Mouse (Mus musculus) lung, embryonic 16.5 days (tissue): Measurements from ENCODE around the gene Hist3h2ba. TPM values are rescaled to one million over a fixed set of nuclear protein-coding genes. Genes with fewer than 3 reads are reported as not detected.

ENCODE experiments used
- microRNA-seq: library from miRNA; unstranded; fragments of <30 nt; microRNA quantifications from one replicate; pipeline ENCODE4, GENCODE M21; 2016
- polyA plus RNA-seq: library from polyadenylated mRNA; unstranded; fragments of >200 nt; fragmentation: Nextera tagmentation; extraction: Ambion mirVana; gene quantifications from 2 replicates; pipeline ENCODE4 v1.2.1, GENCODE M21; 2015

The Hist3h2ba gene
- polyA plus RNA-seq, 1 experiment from 2014 or later: 28.3 TPM

Small RNA genes within 50 kb of the gene (microRNA-seq; reads per million reads assigned to microRNA genes)
- not detected for gene Gm44313

Other genes starting within 250 kb of the Hist3h2ba start
- not detected in 2 replicates for gene Olfr319, start 249.8 kb upstream of the Hist3h2ba start, polyA plus RNA-seq
- not detected in 2 replicates for gene Olfr318, start 224.9 kb upstream of the Hist3h2ba start, polyA plus RNA-seq
- not detected in 2 replicates for gene Olfr317, start 209.7 kb upstream of the Hist3h2ba start, polyA plus RNA-seq
- not detected in 2 replicates for gene Olfr316, start 196.2 kb upstream of the Hist3h2ba start, polyA plus RNA-seq
- gene Olfr315, start 175.7 kb upstream of the Hist3h2ba start, polyA plus RNA-seq: not detected in 2 replicates
- gene Olfr314, start 166.0 kb upstream of the Hist3h2ba start, polyA plus RNA-seq: not detected in 2 replicates
- gene Fam183b, start 147.0 kb upstream of the Hist3h2ba start, polyA plus RNA-seq: 11.9 and 15.8 TPM in 2 replicates
- not detected in 2 replicates for gene Olfr313, start 133.9 kb upstream of the Hist3h2ba start, polyA plus RNA-seq
- gene Olfr312, start 119.7 kb upstream of the Hist3h2ba start, polyA plus RNA-seq: 0.08 TPM in 1 of 2 replicates, not detected in the other
- not detected in 2 replicates for gene Olfr311, start 109.7 kb upstream of the Hist3h2ba start, polyA plus RNA-seq
- gene Gm12258, start 101.8 kb upstream of the Hist3h2ba start, polyA plus RNA-seq: 8.0 and 9.0 TPM in 2 replicates
- gene 2810021J22Rik, start 81.7 kb upstream of the Hist3h2ba start, polyA plus RNA-seq: 6.9 and 7.1 TPM in 2 replicates
- gene Zfp39, start 44.7 kb upstream of the Hist3h2ba start, polyA plus RNA-seq: 4.7 and 6.2 TPM in 2 replicates
- 0.08 and 0.38 TPM in 2 replicates for gene Btnl10, start 31.0 kb upstream of the Hist3h2ba start, polyA plus RNA-seq
- 150 and 161 TPM in 2 replicates for gene Rnf187, start 10.0 kb upstream of the Hist3h2ba start, polyA plus RNA-seq
- gene Hist3h2a, start 5.8 kb downstream of the Hist3h2ba start, polyA plus RNA-seq: 21.8 and 23.3 TPM in 2 replicates
- 0.41 and 0.65 TPM in 2 replicates for gene Trim17, start 5.8 kb downstream of the Hist3h2ba start, polyA plus RNA-seq
- 21.9 and 23.2 TPM in 2 replicates for gene Trim11, start 29.2 kb downstream of the Hist3h2ba start, polyA plus RNA-seq
- 1.9 and 3.0 TPM in 2 replicates for gene Obscn, start 187.5 kb downstream of the Hist3h2ba start, polyA plus RNA-seq
- 4.6 and 4.8 TPM in 2 replicates for gene Iba57, start 214.8 kb downstream of the Hist3h2ba start, polyA plus RNA-seq
- gene Gjc2, start 234.3 kb downstream of the Hist3h2ba start, polyA plus RNA-seq: 0.31 and 0.50 TPM in 2 replicates
- 127 and 129 TPM in 2 replicates for gene Guk1, start 243.3 kb downstream of the Hist3h2ba start, polyA plus RNA-seq